ENCODE assay signal across 10 mouse cellular contexts in genomic region chr13:47264382-47264781, GRCm38 (mm10).
DNase-seq lines count a peak whose midpoint lies in the region; ATAC-seq lines count a peak whose summit lies in the region.
"Had no signal": no experiment of that assay in that cellular context is flagged by ENCODE, and none has a peak within 500 bp of the region (broad histone marks: within the 10 kb centered on the region; RNA-seq: fewer than 3 reads in every experiment).

No protein-coding gene starts in this region.

- no peak for DNase-seq in cerebellum, postnatal 4 days (ENCODE audit: low spot score in 2 of 2)
- DNase-seq in lung, postnatal 14 days = peak; percentile 25
- DNase-seq in lung, adult 18-20 months = no peak
- DNase-seq in gastrocnemius, postnatal 14 days = peak; percentile 45
- DNase-seq in heart, postnatal 4 days = peak; percentile 73
- no peak for DNase-seq in adrenal gland, postnatal 36 days
- no peak for DNase-seq in frontal cortex, postnatal 36 days (ENCODE audit: low spot score in 2 of 2)
- DNase-seq: kidney, postnatal 14 days had no signal

- ATAC-seq in cerebellum, adult (ENCODE audit: insufficient number of reproducible peaks, low FRiP score, low TSS enrichment) = peak; percentile 64; the same call in 1 of the 2 replicates
- ATAC-seq: inflammation-experienced regulatory T-cells, adult 6 months had no signal

- intact Hi-C loops in gastrocnemius, postnatal 14 days (cut with DNase I; ENCODE audit: low total_unique reads) = no loop called here

Comparison
In these comparisons a context has a peak if more than half of its experiments do, and no peak if none do; other contexts are left out.
1. DNase-seq: peak in lung, postnatal 14 days (single experiment), gastrocnemius, postnatal 14 days (single experiment) and heart, postnatal 4 days (single experiment); none in cerebellum, postnatal 4 days (0 of 2), lung, adult 18-20 months (0 of 2), adrenal gland, postnatal 36 days (0 of 2) and frontal cortex, postnatal 36 days (0 of 2).